In the genomic region with DNA sequence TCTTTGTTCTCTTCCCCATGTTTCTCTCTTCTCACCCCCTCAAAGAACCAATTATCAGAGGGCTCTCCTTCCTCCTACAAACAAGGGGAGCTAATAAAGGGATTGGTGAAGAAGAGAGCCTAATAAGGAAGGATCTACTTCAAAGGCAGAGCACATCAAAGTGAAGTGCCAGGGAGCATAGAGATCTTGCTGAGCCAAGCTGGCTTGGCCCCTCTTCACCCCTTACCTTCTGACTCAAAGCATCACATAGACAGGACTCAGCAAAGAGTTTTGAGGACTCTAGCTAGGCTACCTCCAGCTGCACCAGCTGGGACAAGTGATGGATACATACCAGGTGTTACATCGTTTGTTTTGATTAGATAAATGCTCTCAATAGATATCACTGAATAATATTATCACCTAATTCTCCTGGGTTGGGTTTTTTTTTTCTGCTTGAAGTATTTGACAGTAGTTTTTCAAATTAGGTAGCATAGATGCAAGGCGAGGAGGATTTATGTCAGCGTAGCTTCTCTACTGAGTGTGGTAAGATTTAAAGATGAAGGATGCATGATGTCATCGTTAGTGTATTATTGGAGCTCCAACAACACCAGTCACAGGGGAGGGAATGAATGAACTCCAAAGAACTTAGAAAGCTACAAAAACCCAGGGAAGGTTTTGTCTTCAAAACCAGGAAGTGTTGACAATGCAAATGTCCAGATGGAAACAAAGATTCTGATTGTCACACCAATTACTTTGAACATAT, we compare ENCODE assay signal across 32 mouse cellular contexts.
DNase-seq lines count a peak whose midpoint lies in the region; ATAC-seq and TF ChIP-seq lines count a peak whose summit lies in the region.
"Had no signal": no experiment of that assay in that cellular context is flagged by ENCODE, and none has a peak within 500 bp of the region (broad histone marks: within the 10 kb centered on the region; RNA-seq: fewer than 3 reads in every experiment).

No protein-coding gene starts in this region.

- no peak for TF ChIP-seq CTCF in brain, embryonic 14.5 days (IDR thresholded peaks at IDR 0.05; ENCODE audit: borderline replicate concordance, extremely low read depth, insufficient read depth, insufficient read length)

- ATAC-seq in forebrain, embryonic 13.5 days, result peak; percentile 87
- peak; percentile 55 for ATAC-seq in midbrain, embryonic 14.5 days (ENCODE audit: low FRiP score, low TSS enrichment)
- ATAC-seq: activated CD4-positive, CD25-positive, alpha-beta regulatory T cell, adult 4 months; hindbrain, postnatal 0 days; intestine, embryonic 15.5 days had no signal

- no peaks in the 10 kb centered on the region for H3K36me3 ChIP-seq in forebrain, embryonic 13.5 days (ENCODE audit: poor library complexity, severe bottlenecking)
- H3K36me3 ChIP-seq in midbrain, embryonic 14.5 days (ENCODE audit: control insufficient read depth, insufficient read depth, low read length), result no peaks in the 10 kb centered on the region
- no peaks in the 10 kb centered on the region for H3K36me3 ChIP-seq in hindbrain, embryonic 10.5 days
- H3K36me3 ChIP-seq: heart, embryonic 13.5 days; intestine, embryonic 15.5 days; limb, embryonic 13.5 days; lung, embryonic 15.5 days; neural tube, embryonic 15.5 days; stomach, embryonic 15.5 days had no signal

- no peak overlapping the region for H3K9ac ChIP-seq in forebrain, embryonic 13.5 days
- H3K9ac ChIP-seq in midbrain, embryonic 14.5 days (replicated peaks; ENCODE audit: low read length), result no peak overlapping the region
- H3K9ac ChIP-seq: heart, embryonic 13.5 days; intestine, embryonic 15.5 days; limb, embryonic 13.5 days; lung, embryonic 15.5 days; neural tube, embryonic 15.5 days; stomach, embryonic 15.5 days had no signal

- no peak for TF ChIP-seq POLR2A in brain, embryonic 14.5 days (IDR thresholded peaks at IDR 0.05; ENCODE audit: borderline replicate concordance, extremely low read depth, insufficient read depth, insufficient read length, poor library complexity, severe bottlenecking)

- peak; percentile 18 for DNase-seq in embryo, embryonic 10 days (ENCODE audit: low spot score)
- DNase-seq in embryo, embryonic 9.5 days (ENCODE audit: extremely low spot score), result no peak
- peak; percentile 85 for DNase-seq in brain, embryonic 14.5 days (ENCODE audit: low read depth)
- peak; percentile 43 for DNase-seq in midbrain, embryonic 14.5 days
- DNase-seq in hindbrain, embryonic 10.5 days (ENCODE audit: low spot score), result no peak
- no peak for DNase-seq in cerebellum, postnatal 36 days
- DNase-seq in lung, postnatal 10 days, result no peak
- DNase-seq: adrenal gland, adult 2 months; adrenal gland, postnatal 36 days; cerebellum, adult 2 months; cerebellum, postnatal 14 days; heart, postnatal 10 days; kidney, adult 2 months; kidney, postnatal 36 days; lung, postnatal 4 days; retina, postnatal 1 day; right cerebral cortex, postnatal 14 days; thymus, postnatal 25 days had no signal

- peak overlapping the region; percentile 48 for H3K27ac ChIP-seq in forebrain, embryonic 13.5 days
- H3K27ac ChIP-seq in midbrain, embryonic 14.5 days (replicated peaks; ENCODE audit: low read depth, low read length), result no peak overlapping the region
- no peak overlapping the region for H3K27ac ChIP-seq in hindbrain, embryonic 10.5 days
- H3K27ac ChIP-seq: heart, embryonic 13.5 days; hindbrain, postnatal 0 days; intestine, embryonic 15.5 days; layer of hippocampus, adult 2 months; left cerebral cortex, adult 2 months; limb, embryonic 13.5 days; lung, embryonic 15.5 days; neural tube, embryonic 15.5 days; stomach, embryonic 15.5 days had no signal

- H3K4me3 ChIP-seq in forebrain, embryonic 13.5 days, result no peak overlapping the region
- no peak overlapping the region for H3K4me3 ChIP-seq in midbrain, embryonic 14.5 days (replicated peaks; ENCODE audit: low read depth, low read length)
- no peak overlapping the region for H3K4me3 ChIP-seq in hindbrain, embryonic 10.5 days
- H3K4me3 ChIP-seq: heart, embryonic 13.5 days; intestine, embryonic 15.5 days; layer of hippocampus, adult 2 months; left cerebral cortex, adult 2 months; limb, embryonic 13.5 days; lung, embryonic 15.5 days; megakaryocyte, embryonic 14.5 days; neural tube, embryonic 15.5 days; stomach, embryonic 15.5 days had no signal

- peaks cover 6% of the 10 kb centered on the region for H3K4me1 ChIP-seq in forebrain, embryonic 13.5 days
- H3K4me1 ChIP-seq in midbrain, embryonic 14.5 days (ENCODE audit: control insufficient read depth, insufficient read depth, low read length), result no peaks in the 10 kb centered on the region
- peaks cover 7% of the 10 kb centered on the region; the same call in 1 of the 2 replicates for H3K4me1 ChIP-seq in hindbrain, embryonic 10.5 days (replicated peaks)
- H3K4me1 ChIP-seq: intestine, embryonic 15.5 days; lung, embryonic 15.5 days; megakaryocyte, embryonic 14.5 days; neural tube, embryonic 15.5 days; stomach, embryonic 15.5 days had no signal

- WGBS in forebrain, embryonic 13.5 days, result 43% methylated on average over 4 of the region's 4 CpGs
- 65% methylated on average over 4 of the region's 4 CpGs for WGBS in midbrain, embryonic 14.5 days
- WGBS in hindbrain, embryonic 10.5 days, result 67% methylated on average over 4 of the region's 4 CpGs

- H3K4me2 ChIP-seq in forebrain, embryonic 13.5 days, result no peak overlapping the region
- no peak overlapping the region for H3K4me2 ChIP-seq in midbrain, embryonic 14.5 days (ENCODE audit: low read length)
- H3K4me2 ChIP-seq: heart, embryonic 13.5 days; intestine, embryonic 15.5 days; limb, embryonic 13.5 days; liver, embryonic 11.5 days; lung, embryonic 15.5 days; neural tube, embryonic 15.5 days; stomach, embryonic 15.5 days had no signal

- no peaks in the 10 kb centered on the region for H3K27me3 ChIP-seq in forebrain, embryonic 13.5 days
- H3K27me3 ChIP-seq in midbrain, embryonic 14.5 days (ENCODE audit: control insufficient read depth, insufficient read depth, low read length), result no peaks in the 10 kb centered on the region
- no peaks in the 10 kb centered on the region for H3K27me3 ChIP-seq in hindbrain, embryonic 10.5 days (ENCODE audit: insufficient read depth, poor library complexity, severe bottlenecking)
- H3K27me3 ChIP-seq: CH12.LX; heart, embryonic 13.5 days; intestine, embryonic 15.5 days; limb, embryonic 13.5 days; lung, embryonic 15.5 days; megakaryocyte, embryonic 14.5 days; neural tube, embryonic 15.5 days; stomach, embryonic 15.5 days had no signal

- no peaks in the 10 kb centered on the region for H3K9me3 ChIP-seq in forebrain, embryonic 13.5 days (replicated peaks)
- no peaks in the 10 kb centered on the region for H3K9me3 ChIP-seq in midbrain, embryonic 14.5 days (ENCODE audit: control insufficient read depth, low read length)
- no peaks in the 10 kb centered on the region for H3K9me3 ChIP-seq in hindbrain, embryonic 10.5 days
- H3K9me3 ChIP-seq: heart, embryonic 13.5 days; intestine, embryonic 15.5 days; limb, embryonic 13.5 days; lung, embryonic 15.5 days; megakaryocyte, embryonic 14.5 days; neural tube, embryonic 15.5 days; stomach, embryonic 15.5 days had no signal

Comparison
In these comparisons a context has a peak if more than half of its experiments do, and no peak if none do; other contexts are left out.
1. DNase-seq: peak in embryo, embryonic 10 days (single experiment), brain, embryonic 14.5 days (single experiment) and midbrain, embryonic 14.5 days (single experiment); none in embryo, embryonic 9.5 days (single experiment), hindbrain, embryonic 10.5 days (single experiment), cerebellum, postnatal 36 days (0 of 2) and lung, postnatal 10 days (single experiment).